In genomic region chr7:67968394-67968793, GRCm38 (mm10) we compare ENCODE assay signal across 21 mouse cellular contexts. TPM values are rescaled to one million over a fixed set of nuclear protein-coding genes. Genes with fewer than 3 reads are reported as not detected.
A peak's percentile ranks its signal among the peaks of the same experiment; 100 is the strongest.
DNase-seq lines count a peak whose midpoint lies in the region; ATAC-seq and TF ChIP-seq lines count a peak whose summit lies in the region.
"Had no signal": no experiment of that assay in that cellular context is flagged by ENCODE, and none has a peak within 500 bp of the region (broad histone marks: within the 10 kb centered on the region; RNA-seq: fewer than 3 reads in every experiment).

No protein-coding gene starts in this region.

- H3K9ac ChIP-seq in heart, postnatal 0 days (replicated peaks; ENCODE audit: low read depth, low read length) = no peak overlapping the region
- H3K9ac ChIP-seq in heart, embryonic 11.5 days (ENCODE audit: low read depth, low read length) = no peak overlapping the region
- H3K9ac ChIP-seq: forebrain, embryonic 12.5 days; limb, embryonic 15.5 days; neural tube, embryonic 15.5 days; stomach, embryonic 15.5 days had no signal

- no peak for DNase-seq in heart, postnatal 0 days (ENCODE audit: low spot score)
- DNase-seq in 3T3-L1 (ENCODE audit: low read depth, low spot score) = peak; percentile 77
- DNase-seq in Patski (ENCODE audit: low read depth, low spot score) = no peak
- no peak for DNase-seq in ovary, postnatal 36 days (ENCODE audit: low spot score)
- no peak for DNase-seq in cerebellum, adult 8-10 months
- DNase-seq: adrenal gland, postnatal 14 days; cerebellum, adult 11 months; cerebellum, postnatal 36 days; gastrocnemius, postnatal 14 days; heart, adult 18-20 months; layer of hippocampus, postnatal 36 days; midbrain, embryonic 14.5 days; right cerebral cortex, postnatal 25 days had no signal

- no peak for TF ChIP-seq EP300 in heart, postnatal 0 days (IDR thresholded peaks at IDR 0.05; ENCODE audit: low read depth)

- TF ChIP-seq POLR2A in myocyte (IDR thresholded peaks at IDR 0.05; ENCODE audit: insufficient read length, low read depth) = no peak

- POLR2A ChIA-PET in Patski (lab: Charles Lee) = interaction anchor here (0.7 kb wide), 2 partner anchors 8 to 48 kb away, joined by 3 read pairs; no protein-coding TSS in a partner anchor

- no peak overlapping the region for H3ac ChIP-seq in myocyte (ENCODE audit: control insufficient read depth, insufficient read length)

- H3K4me1 ChIP-seq in heart, postnatal 0 days (ENCODE audit: control insufficient read depth, insufficient read depth) = peaks cover 44% of the 10 kb centered on the region
- peaks cover 72% of the 10 kb centered on the region for H3K4me1 ChIP-seq in heart, embryonic 11.5 days (ENCODE audit: control insufficient read depth, insufficient read depth, low read length)

- H3K4me3 ChIP-seq in heart, postnatal 0 days (ENCODE audit: low read depth, low read length) = no peak overlapping the region
- no peak overlapping the region for H3K4me3 ChIP-seq in heart, embryonic 11.5 days (ENCODE audit: low read depth, low read length)
- H3K4me3 ChIP-seq in myocyte = no peak overlapping the region
- H3K4me3 ChIP-seq: forebrain, embryonic 12.5 days; layer of hippocampus, adult 2 months; limb, embryonic 15.5 days; neural tube, embryonic 15.5 days; stomach, embryonic 15.5 days had no signal

- no peak overlapping the region for H3K4me2 ChIP-seq in heart, postnatal 0 days (ENCODE audit: low read depth, low read length)
- no peak overlapping the region for H3K4me2 ChIP-seq in heart, embryonic 11.5 days
- H3K4me2 ChIP-seq in myocyte (ENCODE audit: low read depth) = peak overlapping the region; percentile 25
- H3K4me2 ChIP-seq: forebrain, embryonic 12.5 days; limb, embryonic 15.5 days; neural tube, embryonic 15.5 days; stomach, embryonic 15.5 days had no signal

- in situ Hi-C loops in Patski (cut with MboI; ENCODE audit: low pct_unique_long_range_greater_than_20kb) = no loop called here

- no peaks in the 10 kb centered on the region for H3K27me3 ChIP-seq in heart, postnatal 0 days (ENCODE audit: control insufficient read depth, insufficient read depth, low read length)
- no peaks in the 10 kb centered on the region for H3K27me3 ChIP-seq in heart, embryonic 11.5 days (ENCODE audit: control insufficient read depth, insufficient read depth, low read length)
- H3K27me3 ChIP-seq in Patski (no peaks in the 10 kb centered on the region), myocyte (ENCODE audit: control insufficient read depth, insufficient read depth, insufficient read length) (no peaks in the 10 kb centered on the region)
- H3K27me3 ChIP-seq: forebrain, embryonic 12.5 days; limb, embryonic 15.5 days; neural tube, embryonic 15.5 days; stomach, embryonic 15.5 days had no signal

- peaks cover 91% of the 10 kb centered on the region for H3K79me2 ChIP-seq in myocyte (ENCODE audit: control insufficient read depth, insufficient read depth)

- 39% methylated on average over 12 of the region's 12 CpGs for WGBS in heart, postnatal 0 days
- WGBS in heart, embryonic 11.5 days (ENCODE audit: insufficient replicate concordance) = 66% methylated on average over 12 of the region's 12 CpGs

- CTCF ChIA-PET in Patski (lab: Charles Lee) = interaction anchor here (0.9 to 2.0 kb wide), 9 partner anchors 9 to 340 kb away, joined by 3 to 7 read pairs (median 3); partner anchors contain the start of gene Igf1r

- TF ChIP-seq CTCF in heart, postnatal 0 days (IDR thresholded peaks at IDR 0.05; ENCODE audit: low read depth) = no peak
- TF ChIP-seq CTCF in Patski (IDR thresholded peaks at IDR 0.05) = no peak

- peak overlapping the region; percentile 26 for H3K27ac ChIP-seq in heart, postnatal 0 days (ENCODE audit: low read depth)
- no peak overlapping the region; the same call in 1 of the 2 replicates for H3K27ac ChIP-seq in heart, embryonic 11.5 days (ENCODE audit: low read depth, low read length)
- H3K27ac ChIP-seq: forebrain, embryonic 12.5 days; layer of hippocampus, adult 2 months; limb, embryonic 15.5 days; neural tube, embryonic 15.5 days; stomach, embryonic 15.5 days had no signal

- peak; percentile 42; the same call in 1 of the 2 replicates for ATAC-seq in heart, postnatal 0 days (ENCODE audit: insufficient read depth, low read depth)
- ATAC-seq in heart, embryonic 11.5 days (replicated peaks; ENCODE audit: insufficient number of reproducible peaks, low FRiP score, low TSS enrichment) = no peak; the same call in 1 of the 2 replicates
- ATAC-seq in Patski = peak; percentile 48
- ATAC-seq: CD4-positive, CD25-positive, alpha-beta regulatory T cell, adult 4 months had no signal

- no peaks in the 10 kb centered on the region for H3K36me3 ChIP-seq in heart, postnatal 0 days (replicated peaks; ENCODE audit: control insufficient read depth, insufficient read depth, low read length)
- H3K36me3 ChIP-seq in heart, embryonic 11.5 days (ENCODE audit: control insufficient read depth, insufficient read depth, low read length) = no peaks in the 10 kb centered on the region
- no peaks in the 10 kb centered on the region for H3K36me3 ChIP-seq in myocyte (ENCODE audit: control insufficient read depth, insufficient read depth)
- H3K36me3 ChIP-seq: forebrain, embryonic 12.5 days; neural tube, embryonic 15.5 days; stomach, embryonic 15.5 days had no signal

- no peaks in the 10 kb centered on the region for H3K9me3 ChIP-seq in heart, postnatal 0 days (replicated peaks; ENCODE audit: control insufficient read depth, low read length)
- H3K9me3 ChIP-seq in heart, embryonic 11.5 days (replicated peaks; ENCODE audit: control insufficient read depth, low read length) = no peaks in the 10 kb centered on the region
- H3K9me3 ChIP-seq: forebrain, embryonic 12.5 days; limb, embryonic 15.5 days; neural tube, embryonic 15.5 days; stomach, embryonic 15.5 days had no signal

TF ChIP-seq in myocyte, 11 proteins besides CTCF, POLR2A, EP300 and RAD21:
- TF ChIP-seq MYOG (IDR thresholded peaks at IDR 0.05; ENCODE audit: control insufficient read depth in 1 of 3, insufficient read depth in 1 of 3, insufficient read length in 2 of 3, low read depth in 2 of 3) (no peak), TCF3 (IDR thresholded peaks at IDR 0.05; ENCODE audit: insufficient read length, low read depth) (no peak)
TF ChIP-seq in myocyte: peak in this region for 0.

RNA-seq across cellular contexts. Expression of gene Igf1r, which starts 15.8 kb away (rescaled TPM):
- total RNA-seq in heart, postnatal 0 days (2014; rRNA removed; ENCODE audit: low replicate concordance) = 41.3 and 41.8 TPM in 2 replicates
- 8.8 and 9.9 TPM in 2 replicates for polyA plus RNA-seq in heart, postnatal 0 days (2015; fragmentation: Nextera tagmentation; extraction: Ambion mirVana)
- 16.1 and 19.3 TPM in 2 replicates for polyA plus RNA-seq in heart, embryonic 11.5 days (2014; fragmentation: Nextera tagmentation; extraction: Ambion mirVana)
- polyA plus RNA-seq in Patski (2021) (58.8 TPM), myocyte (2012; fragmentation: generic; extraction: Trizol) (7.9 TPM)
